Mouse (Mus musculus): ENCODE results near the gene Arid4b. TPM values are rescaled to one million over a fixed set of nuclear protein-coding genes. Genes with fewer than 3 reads are reported as not detected.
"Not testable (repeated sequence)": the region's sequence is repeated elsewhere in the genome, so short reads cannot be mapped to it uniquely, and the experiment has no call there.

The Arid4b gene
- polyA plus RNA-seq, 1 experiment: 3.2 TPM

DNA sequence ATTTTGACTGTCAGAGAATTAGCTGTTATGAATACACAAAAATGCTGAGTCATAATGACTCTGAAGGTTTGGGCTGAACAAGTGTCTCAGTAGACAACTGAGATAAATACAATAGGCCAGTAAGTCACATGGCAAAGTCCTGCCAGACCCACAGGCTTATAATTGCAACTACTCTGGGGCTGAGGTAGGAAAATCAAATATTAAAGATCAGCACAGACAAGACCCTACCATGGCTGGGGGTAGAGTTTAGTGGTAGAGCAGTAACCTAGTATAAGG is 29.0 kb upstream of the Arid4b start:
- Histone ChIP-seq H3ac (ENCODE audit: control insufficient read depth, insufficient read length, low read depth) (no peak overlapping the region), H3K36me3 (ENCODE audit: control insufficient read depth, insufficient read depth) (peaks cover 15% of the 10 kb centered on the region), H3K27me3 (ENCODE audit: control insufficient read depth, insufficient read depth, insufficient read length) (no peaks in the 10 kb centered on the region), H3K79me2 (ENCODE audit: control insufficient read depth, insufficient read depth) (peaks cover 99% of the 10 kb centered on the region), H3K79me3 (ENCODE audit: low read depth) (peaks cover 80% of the 10 kb centered on the region), H3K4me3 (ENCODE audit: insufficient read depth, poor library complexity, severe bottlenecking) (no peak overlapping the region)
- no peak for TF ChIP-seq FOSL1 (IDR thresholded peaks at IDR 0.05; ENCODE audit: insufficient read depth, low read length, poor library complexity, severe bottlenecking)
- no peak for TF ChIP-seq CTCF (IDR thresholded peaks at IDR 0.05; ENCODE audit: control insufficient read depth, insufficient read depth, insufficient read length)
- TF ChIP-seq USF1 (IDR thresholded peaks at IDR 0.05; ENCODE audit: low read depth): peak; percentile 85
- TF ChIP-seq MYOD1 (IDR thresholded peaks at IDR 0.05; ENCODE audit: control insufficient read depth, insufficient read length, low read depth): no peak
- no peak for TF ChIP-seq MAX (IDR thresholded peaks at IDR 0.05)

DNA sequence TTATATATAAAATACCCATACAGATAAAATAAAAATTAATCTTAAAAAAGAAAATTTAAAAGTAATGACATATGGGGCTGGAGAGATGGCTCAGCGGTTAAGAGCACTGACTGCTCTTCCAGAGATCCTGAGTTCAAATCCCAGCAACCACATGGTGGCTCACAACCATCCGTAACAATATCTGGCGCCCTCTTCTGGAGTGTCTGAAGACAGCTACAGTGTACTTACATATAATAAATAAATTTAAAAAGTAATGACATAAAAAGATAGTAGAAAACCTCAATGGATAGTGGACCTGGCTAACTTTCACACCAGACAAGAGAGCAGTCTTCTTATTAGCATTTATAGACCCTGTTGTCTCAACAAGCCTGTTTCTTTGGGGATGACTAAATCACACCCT is 27.7 kb upstream of the Arid4b start:
- H3K79me2 ChIP-seq (ENCODE audit: control insufficient read depth, insufficient read depth): peaks cover 89% of the 10 kb centered on the region
- not testable (repeated sequence) for H3K27me3 ChIP-seq (ENCODE audit: control insufficient read depth, insufficient read depth, insufficient read length); H3ac ChIP-seq (ENCODE audit: control insufficient read depth, insufficient read length, low read depth); H3K36me3 ChIP-seq (ENCODE audit: control insufficient read depth, insufficient read depth); H3K4me3 ChIP-seq (ENCODE audit: insufficient read depth, poor library complexity, severe bottlenecking)
- peaks cover 78% of the 10 kb centered on the region for H3K79me3 ChIP-seq (ENCODE audit: low read depth)

DNA sequence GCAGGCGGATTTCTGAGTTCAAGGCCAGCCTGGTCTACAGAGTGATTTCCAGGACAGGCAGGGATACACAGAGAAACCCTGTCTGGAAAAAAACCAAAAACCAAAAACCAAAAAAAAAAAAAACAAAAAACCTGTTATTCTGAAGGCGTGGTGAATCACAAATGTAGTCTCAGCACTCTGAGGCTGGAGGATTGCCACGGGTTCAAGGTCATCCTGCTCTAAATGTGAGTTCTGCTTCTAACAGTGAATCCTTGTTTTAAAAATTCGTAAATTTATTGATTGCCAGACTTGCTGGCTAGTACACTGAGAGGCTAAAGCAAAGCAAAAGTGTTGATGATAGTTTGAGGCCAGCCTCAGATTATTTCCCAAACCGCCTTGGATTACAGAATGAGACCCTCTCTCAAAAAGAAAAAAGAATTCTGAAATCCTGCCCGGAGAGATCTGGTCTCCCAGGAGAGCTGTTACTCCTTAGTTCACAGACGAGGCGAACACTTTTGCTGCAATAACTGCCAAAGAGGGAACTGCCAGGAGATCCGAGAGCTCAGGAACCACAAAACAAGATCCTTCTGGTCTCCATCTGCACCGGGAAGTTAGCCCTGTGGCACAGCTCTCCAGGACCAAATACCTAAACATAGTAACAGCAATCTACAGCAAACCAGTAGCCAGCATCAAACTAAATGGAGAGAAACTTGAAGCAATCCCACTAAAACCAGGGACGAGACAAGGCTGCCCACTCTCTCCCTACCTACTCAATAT is 27.0 kb upstream of the Arid4b start:
- H3K36me3 ChIP-seq (ENCODE audit: control insufficient read depth, insufficient read depth): peaks cover 9% of the 10 kb centered on the region
- no peak overlapping the region for H3ac ChIP-seq (ENCODE audit: control insufficient read depth, insufficient read length, low read depth)
- no peak overlapping the region for H3K4me3 ChIP-seq (ENCODE audit: insufficient read depth, poor library complexity, severe bottlenecking)
- no peaks in the 10 kb centered on the region for H3K27me3 ChIP-seq (ENCODE audit: control insufficient read depth, insufficient read depth, insufficient read length)
- TF ChIP-seq MYOG (IDR thresholded peaks at IDR 0.05; ENCODE audit: control insufficient read depth, extremely low read depth, insufficient read length) (no peak), MAX (IDR thresholded peaks at IDR 0.05) (no peak), USF1 (IDR thresholded peaks at IDR 0.05; ENCODE audit: low read depth) (no peak), CTCF (IDR thresholded peaks at IDR 0.05; ENCODE audit: control insufficient read depth, insufficient read depth, insufficient read length) (no peak), CEBPB (IDR thresholded peaks at IDR 0.05; ENCODE audit: low read depth) (no peak), FOSL1 (IDR thresholded peaks at IDR 0.05; ENCODE audit: insufficient read depth, low read length, poor library complexity, severe bottlenecking) (no peak), MYOD1 (IDR thresholded peaks at IDR 0.05; ENCODE audit: control insufficient read depth, insufficient read length, low read depth) (no peak)
- H3K79me3 ChIP-seq (ENCODE audit: low read depth): peaks cover 71% of the 10 kb centered on the region
- H3K79me2 ChIP-seq (ENCODE audit: control insufficient read depth, insufficient read depth): peaks cover 82% of the 10 kb centered on the region

DNA sequence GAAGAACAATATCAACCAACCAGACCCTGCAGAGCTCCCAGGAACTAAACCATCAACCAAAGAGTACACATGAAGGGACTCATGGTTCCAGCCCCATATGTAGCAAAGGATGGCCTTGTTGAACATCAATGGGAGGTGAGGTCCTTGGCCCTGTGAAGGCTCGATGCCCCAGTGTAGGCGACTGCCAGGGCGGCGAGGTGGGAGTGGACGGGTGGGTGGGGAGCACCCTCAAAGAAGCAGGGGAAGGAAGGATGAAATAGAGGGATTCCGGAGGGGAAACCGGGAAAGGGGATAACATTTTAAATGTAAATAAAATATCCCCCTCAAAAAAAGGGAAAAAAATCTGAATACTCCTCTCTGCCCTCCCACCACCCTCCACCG is 24.1 kb upstream of the Arid4b start:
- H3ac ChIP-seq (ENCODE audit: control insufficient read depth, insufficient read length, low read depth): peak overlapping the region; percentile 89
- H3K27me3 ChIP-seq (ENCODE audit: control insufficient read depth, insufficient read depth, insufficient read length): no peaks in the 10 kb centered on the region
- no peaks in the 10 kb centered on the region for H3K36me3 ChIP-seq (ENCODE audit: control insufficient read depth, insufficient read depth)
- H3K79me2 ChIP-seq (ENCODE audit: control insufficient read depth, insufficient read depth): peaks cover 54% of the 10 kb centered on the region
- H3K79me3 ChIP-seq (ENCODE audit: low read depth): peaks cover 46% of the 10 kb centered on the region
- peak overlapping the region; percentile 53 for H3K4me3 ChIP-seq (ENCODE audit: insufficient read depth, poor library complexity, severe bottlenecking)
- no peak for TF ChIP-seq MAX (IDR thresholded peaks at IDR 0.05)
- TF ChIP-seq MYOD1 (IDR thresholded peaks at IDR 0.05; ENCODE audit: control insufficient read depth, insufficient read length, low read depth): no peak
- no peak for TF ChIP-seq CEBPB (IDR thresholded peaks at IDR 0.05; ENCODE audit: low read depth)
- no peak for TF ChIP-seq MYOG (IDR thresholded peaks at IDR 0.05; ENCODE audit: control insufficient read depth, extremely low read depth, insufficient read length)
- no peak for TF ChIP-seq CTCF (IDR thresholded peaks at IDR 0.05; ENCODE audit: control insufficient read depth, insufficient read depth, insufficient read length)

DNA sequence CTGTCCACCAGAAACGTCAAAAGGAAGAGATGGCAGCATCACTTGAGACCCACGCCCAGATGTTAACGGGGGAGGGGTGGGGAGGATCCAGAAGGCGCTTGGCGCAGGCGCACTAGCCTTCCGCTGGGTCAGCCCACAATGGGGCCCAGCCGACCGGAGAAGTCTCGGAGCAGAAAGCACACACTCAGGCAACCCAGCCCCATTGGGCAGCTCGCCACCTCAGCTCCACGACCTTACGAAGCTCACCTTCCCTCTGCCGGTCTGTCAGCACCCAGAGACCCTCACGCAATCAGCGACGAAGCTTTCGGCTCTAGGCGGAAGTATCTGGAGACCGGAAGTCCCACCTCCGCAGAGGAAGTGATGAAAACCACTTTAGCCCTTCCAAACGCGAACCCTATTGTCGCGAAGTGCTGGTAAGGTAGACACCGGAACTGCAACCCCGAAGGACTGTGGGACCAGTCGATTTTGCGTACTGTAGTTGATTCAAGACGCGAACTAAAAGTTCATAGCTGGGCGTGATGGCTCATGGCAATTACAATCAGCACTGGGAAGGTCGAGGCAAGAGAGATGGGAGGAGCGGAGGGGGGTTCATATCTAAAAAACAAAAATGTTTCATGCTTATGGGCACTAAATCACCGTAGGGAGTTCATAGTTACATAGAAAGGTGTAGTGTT is 23.6 kb upstream of the Arid4b start, which contains the start of gene Tbce:
Gene Tbce (minus strand): TSS at position 347 of the 674 bp plus-strand sequence.
- peak within 1 kb of the TSS; percentile 53 for H3K4me3 ChIP-seq (ENCODE audit: insufficient read depth, poor library complexity, severe bottlenecking)
- no peaks in the 10 kb centered on the region for H3K27me3 ChIP-seq (ENCODE audit: control insufficient read depth, insufficient read depth, insufficient read length)
- peaks cover 49% of the 10 kb centered on the region for H3K79me2 ChIP-seq (ENCODE audit: control insufficient read depth, insufficient read depth)
- H3K36me3 ChIP-seq (ENCODE audit: control insufficient read depth, insufficient read depth): no peaks in the 10 kb centered on the region
- H3K79me3 ChIP-seq (ENCODE audit: low read depth): peaks cover 42% of the 10 kb centered on the region
- TF ChIP-seq USF1 (IDR thresholded peaks at IDR 0.05; ENCODE audit: low read depth) (no peak), CTCF (IDR thresholded peaks at IDR 0.05; ENCODE audit: control insufficient read depth, insufficient read depth, insufficient read length) (no peak), MYOG (IDR thresholded peaks at IDR 0.05; ENCODE audit: control insufficient read depth, extremely low read depth, insufficient read length) (no peak), FOSL1 (IDR thresholded peaks at IDR 0.05; ENCODE audit: insufficient read depth, low read length, poor library complexity, severe bottlenecking) (no peak), MAX (IDR thresholded peaks at IDR 0.05) (no peak), MYOD1 (IDR thresholded peaks at IDR 0.05; ENCODE audit: control insufficient read depth, insufficient read length, low read depth) (no peak), CEBPB (IDR thresholded peaks at IDR 0.05; ENCODE audit: low read depth) (no peak)
- peak within 1 kb of the TSS; percentile 89 for H3ac ChIP-seq (ENCODE audit: control insufficient read depth, insufficient read length, low read depth)

DNA sequence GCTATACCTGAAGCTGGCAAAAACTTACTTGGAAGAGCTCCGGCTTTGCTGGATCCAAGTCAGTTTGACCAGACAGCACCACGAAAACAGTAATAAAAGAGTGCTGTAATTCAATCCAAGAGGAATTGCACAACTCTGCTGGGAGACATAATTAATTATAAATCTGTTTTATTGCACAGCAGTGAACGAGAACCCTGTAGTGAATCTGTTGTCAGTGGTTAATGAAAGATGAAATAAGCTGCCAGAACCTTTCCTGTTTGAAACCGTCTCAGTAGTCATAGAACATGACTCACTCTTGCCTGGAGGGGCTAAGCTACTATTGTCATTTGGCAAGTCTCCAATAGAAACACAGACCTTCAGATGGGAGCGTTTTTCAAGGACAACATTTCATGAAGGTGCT is 22.8 kb upstream of the Arid4b start:
- Histone ChIP-seq H3K79me2 (ENCODE audit: control insufficient read depth, insufficient read depth) (peaks cover 41% of the 10 kb centered on the region), H3ac (ENCODE audit: control insufficient read depth, insufficient read length, low read depth) (no peak overlapping the region), H3K4me3 (ENCODE audit: insufficient read depth, poor library complexity, severe bottlenecking) (peak overlapping the region; percentile 53), H3K36me3 (ENCODE audit: control insufficient read depth, insufficient read depth) (no peaks in the 10 kb centered on the region), H3K79me3 (ENCODE audit: low read depth) (peaks cover 36% of the 10 kb centered on the region), H3K27me3 (ENCODE audit: control insufficient read depth, insufficient read depth, insufficient read length) (no peaks in the 10 kb centered on the region)
- peak; percentile 94 for TF ChIP-seq CEBPB (IDR thresholded peaks at IDR 0.05; ENCODE audit: low read depth)
- peak; percentile 25 for TF ChIP-seq FOSL1 (IDR thresholded peaks at IDR 0.05; ENCODE audit: insufficient read depth, low read length, poor library complexity, severe bottlenecking)
- TF ChIP-seq MAX (IDR thresholded peaks at IDR 0.05): no peak
- no peak for TF ChIP-seq CTCF (IDR thresholded peaks at IDR 0.05; ENCODE audit: control insufficient read depth, insufficient read depth, insufficient read length)
- TF ChIP-seq MYOG (IDR thresholded peaks at IDR 0.05; ENCODE audit: control insufficient read depth, extremely low read depth, insufficient read length): no peak
- TF ChIP-seq USF1 (IDR thresholded peaks at IDR 0.05; ENCODE audit: low read depth): no peak
- TF ChIP-seq MYOD1 (IDR thresholded peaks at IDR 0.05; ENCODE audit: control insufficient read depth, insufficient read length, low read depth): no peak
